Mouse (Mus musculus) midbrain, embryonic 16.5 days (tissue): ENCODE measurements around the gene Cabp7. TPM values are rescaled to one million over a fixed set of nuclear protein-coding genes. Genes with fewer than 3 reads are reported as not detected.

Source experiments
- ATAC-seq: fragments of 200-750 bp; cut with Nextera tagmentation; 2 replicates; pipeline ENCODE4 v1.8.0; 2017; ENCODE audit warnings: moderate TSS enrichment
- H3K27ac ChIP-seq: fragments of 300-500 bp; sonication (generic); 2 replicates; pipeline ENCODE4 v1.5.1; 2014; ENCODE audit warnings: mild to moderate bottlenecking, low read length, mixed read lengths
- H3K27me3 ChIP-seq: fragments of 300-500 bp; sonication (generic); 2 replicates; pipeline ENCODE4 v1.6.1; 2014; ENCODE audit warnings: low read depth, low read length, mixed read lengths; ENCODE audit not compliant: control insufficient read depth, insufficient read depth
- H3K36me3 ChIP-seq: fragments of 300-500 bp; sonication (generic); 2 replicates; pipeline ENCODE4 v1.6.1; 2014; ENCODE audit warnings: mild to moderate bottlenecking, low read length, moderate library complexity, mixed read lengths; ENCODE audit not compliant: control insufficient read depth, insufficient read depth
- H3K4me1 ChIP-seq: fragments of 300-500 bp; sonication (generic); 2 replicates; pipeline ENCODE4 v1.6.1; 2014; ENCODE audit warnings: mild to moderate bottlenecking, low read length, mixed read lengths; ENCODE audit not compliant: control insufficient read depth, insufficient read depth
- H3K4me2 ChIP-seq: fragments of 300-500 bp; sonication (generic); 2 replicates; pipeline ENCODE4 v1.6.1; 2014; ENCODE audit warnings: mild to moderate bottlenecking, low read length, mixed read lengths
- H3K4me3 ChIP-seq: fragments of 300-500 bp; sonication (generic); 2 replicates; pipeline ENCODE4 v1.5.1; 2014; ENCODE audit warnings: low read depth, mild to moderate bottlenecking, low read length, moderate library complexity, mixed read lengths
- H3K9ac ChIP-seq: fragments of 300-500 bp; sonication (generic); 2 replicates; pipeline ENCODE4 v1.6.1; 2014; ENCODE audit warnings: low read depth, low read length, mixed read lengths
- H3K9me3 ChIP-seq: fragments of 300-500 bp; sonication (generic); replicated peaks from 2 replicates; pipeline ENCODE4 v1.6.1; 2014; ENCODE audit warnings: mild to moderate bottlenecking, low read length, mixed read lengths; ENCODE audit not compliant: control insufficient read depth, poor library complexity, severe bottlenecking
- WGBS: fragments of 180-500 bp; shearing (Covaris S2); extraction: QIAGEN DNeasy Blood & Tissue Kit; methylation state at CpG from one replicate; pipeline ENCODE4 v1.1.7; 2014; 5-methylcytosine and 5-hydroxymethylcytosine counted together
- polyA plus RNA-seq: library from polyadenylated mRNA; unstranded; fragments of >200 nt; fragmentation: Nextera tagmentation; extraction: Ambion mirVana; gene quantifications from 2 replicates; pipeline ENCODE4 v1.2.1, GENCODE M21; 2015

The Cabp7 gene
- polyA plus RNA-seq, 1 experiment from 2014 or later = 1.2 TPM

- no peak overlapping the region for H3K9ac ChIP-seq
- H3K36me3 ChIP-seq = no peaks in the 10 kb centered on the region
- no peaks in the 10 kb centered on the region for H3K9me3 ChIP-seq
- no peak overlapping the region for H3K27ac ChIP-seq
- no peaks in the 10 kb centered on the region for H3K27me3 ChIP-seq
- no peaks in the 10 kb centered on the region; the same call in 1 of the 2 replicates for H3K4me1 ChIP-seq
- no peak overlapping the region for H3K4me3 ChIP-seq
- ATAC-seq = no peak
- 78% methylated on average over 8 of the region's 8 CpGs for WGBS
- no peak overlapping the region for H3K4me2 ChIP-seq
Measured at GRCm38 (mm10) chr11:4721728-4722127, 24.9 kb downstream of the Cabp7 start.

- H3K9me3 ChIP-seq = no peaks in the 10 kb centered on the region
- no peak overlapping the region for H3K4me2 ChIP-seq
- no peak for ATAC-seq
- H3K36me3 ChIP-seq = no peaks in the 10 kb centered on the region
- H3K4me3 ChIP-seq = no peak overlapping the region
- no peaks in the 10 kb centered on the region; the same call in 1 of the 2 replicates for H3K4me1 ChIP-seq
- H3K27me3 ChIP-seq = no peaks in the 10 kb centered on the region
- H3K9ac ChIP-seq = no peak overlapping the region
- WGBS = 54% methylated on average over 7 of the region's 7 CpGs
- H3K27ac ChIP-seq = no peak overlapping the region
Measured at GRCm38 (mm10) chr11:4720900-4721580, 25.5 kb downstream of the Cabp7 start.

- no peaks in the 10 kb centered on the region; the same call in 1 of the 2 replicates for H3K4me1 ChIP-seq
- no peak for ATAC-seq
- 60% methylated on average over 11 of the region's 11 CpGs for WGBS
- no peaks in the 10 kb centered on the region for H3K27me3 ChIP-seq
- no peak overlapping the region for H3K4me3 ChIP-seq
- H3K27ac ChIP-seq = no peak overlapping the region
- H3K36me3 ChIP-seq = no peaks in the 10 kb centered on the region
- H3K9me3 ChIP-seq = no peaks in the 10 kb centered on the region
- no peak overlapping the region for H3K4me2 ChIP-seq
- H3K9ac ChIP-seq = no peak overlapping the region
Measured at GRCm38 (mm10) chr11:4720393-4720792, 26.2 kb downstream of the Cabp7 start.

- Histone ChIP-seq H3K9me3 (no peaks in the 10 kb centered on the region), H3K4me2 (no peak overlapping the region), H3K36me3 (no peaks in the 10 kb centered on the region), H3K9ac (no peak overlapping the region), H3K27ac (no peak overlapping the region), H3K4me1 (no peaks in the 10 kb centered on the region; the same call in 1 of the 2 replicates), H3K4me3 (no peak overlapping the region), H3K27me3 (no peaks in the 10 kb centered on the region)
- 90% methylated on average over 9 of the region's 9 CpGs for WGBS
- no peak for ATAC-seq
Measured at GRCm38 (mm10) chr11:4719961-4720360, 26.6 kb downstream of the Cabp7 start.

GRCm38 (mm10) chr11:4718548-4718947 is 28.0 kb downstream of the Cabp7 start:
- ATAC-seq = no peak
- H3K4me2 ChIP-seq = no peak overlapping the region
- H3K4me3 ChIP-seq = no peak overlapping the region
- no peak overlapping the region for H3K9ac ChIP-seq
- 88% methylated on average over 5 of the region's 5 CpGs for WGBS
- H3K4me1 ChIP-seq = no peaks in the 10 kb centered on the region; the same call in 1 of the 2 replicates
- H3K27ac ChIP-seq = no peak overlapping the region
- no peaks in the 10 kb centered on the region for H3K36me3 ChIP-seq
- no peaks in the 10 kb centered on the region for H3K27me3 ChIP-seq
- H3K9me3 ChIP-seq = no peaks in the 10 kb centered on the region

GRCm38 (mm10) chr11:4716530-4717236 is 29.9 kb downstream of the Cabp7 start:
- no peak for ATAC-seq
- no peak overlapping the region for H3K4me3 ChIP-seq
- H3K27ac ChIP-seq = no peak overlapping the region
- H3K4me2 ChIP-seq = no peak overlapping the region
- no peak overlapping the region for H3K9ac ChIP-seq
- no peaks in the 10 kb centered on the region for H3K36me3 ChIP-seq
- H3K27me3 ChIP-seq = no peaks in the 10 kb centered on the region
- no peaks in the 10 kb centered on the region for H3K9me3 ChIP-seq
- WGBS = 88% methylated on average over 5 of the region's 5 CpGs
- no peaks in the 10 kb centered on the region; the same call in 1 of the 2 replicates for H3K4me1 ChIP-seq

GRCm38 (mm10) chr11:4715596-4715995 is 31.0 kb downstream of the Cabp7 start:
- Histone ChIP-seq H3K27ac (no peak overlapping the region), H3K9me3 (no peaks in the 10 kb centered on the region), H3K36me3 (no peaks in the 10 kb centered on the region), H3K4me2 (no peak overlapping the region), H3K27me3 (no peaks in the 10 kb centered on the region), H3K9ac (no peak overlapping the region), H3K4me1 (no peaks in the 10 kb centered on the region; the same call in 1 of the 2 replicates), H3K4me3 (no peak overlapping the region)
- 90% methylated on average over 4 of the region's 4 CpGs for WGBS
- ATAC-seq = no peak

GRCm38 (mm10) chr11:4714727-4715126 is 31.9 kb downstream of the Cabp7 start:
- Histone ChIP-seq H3K9ac (no peak overlapping the region), H3K36me3 (no peaks in the 10 kb centered on the region), H3K4me1 (no peaks in the 10 kb centered on the region), H3K27me3 (no peaks in the 10 kb centered on the region), H3K4me2 (no peak overlapping the region), H3K4me3 (no peak overlapping the region), H3K27ac (no peak overlapping the region), H3K9me3 (no peaks in the 10 kb centered on the region)
- 91% methylated on average over 4 of the region's 4 CpGs for WGBS
- ATAC-seq = no peak

GRCm38 (mm10) chr11:4712822-4713221 is 33.8 kb downstream of the Cabp7 start:
- H3K4me1 ChIP-seq = no peaks in the 10 kb centered on the region
- H3K9me3 ChIP-seq = no peaks in the 10 kb centered on the region
- no peak overlapping the region for H3K4me2 ChIP-seq
- H3K27ac ChIP-seq = no peak overlapping the region
- H3K9ac ChIP-seq = no peak overlapping the region
- no peaks in the 10 kb centered on the region for H3K36me3 ChIP-seq
- H3K27me3 ChIP-seq = no peaks in the 10 kb centered on the region
- no peak for ATAC-seq
- H3K4me3 ChIP-seq = no peak overlapping the region
